Mouse (Mus musculus) kidney, postnatal 14 days (tissue): ENCODE data around the gene Orm2.

Source experiments
- DNase-seq: peaks from one replicate; pipeline ENCODE4 v3.0.0; 2022; ENCODE audit warnings: mixed read lengths

The Orm2 gene

GRCm38 (mm10) chr4:63382676-63383369 is 20.6 kb downstream of the Orm2 start:
- no peak for DNase-seq

- no peak for DNase-seq
Measured at GRCm38 (mm10) chr4:63383474-63383873, 21.2 kb downstream of the Orm2 start.

- DNase-seq = no peak
Measured at GRCm38 (mm10) chr4:63384262-63384661, 22.0 kb downstream of the Orm2 start.

GRCm38 (mm10) chr4:63385253-63385652 is 23.0 kb downstream of the Orm2 start:
- no peak for DNase-seq

GRCm38 (mm10) chr4:63385784-63386183 is 23.5 kb downstream of the Orm2 start:
- no peak for DNase-seq

- no peak for DNase-seq
Measured at GRCm38 (mm10) chr4:63388029-63388428, 25.8 kb downstream of the Orm2 start.

- DNase-seq = no peak
Measured at GRCm38 (mm10) chr4:63389121-63389886, 27.1 kb downstream of the Orm2 start.

- DNase-seq = no peak
Measured at GRCm38 (mm10) chr4:63389887-63390528, 27.8 kb downstream of the Orm2 start.

GRCm38 (mm10) chr4:63391322-63391721 is 29.1 kb downstream of the Orm2 start:
- no peak for DNase-seq

GRCm38 (mm10) chr4:63397981-63398537 is 35.8 kb downstream of the Orm2 start:
- DNase-seq = no peak

- peak; percentile 28 for DNase-seq
Measured at GRCm38 (mm10) chr4:63398854-63399609, 36.8 kb downstream of the Orm2 start.

GRCm38 (mm10) chr4:63399691-63400270 is 37.5 kb downstream of the Orm2 start:
- DNase-seq = no peak

- DNase-seq = no peak
Measured at GRCm38 (mm10) chr4:63400541-63401306, 38.5 kb downstream of the Orm2 start.

GRCm38 (mm10) chr4:63401620-63402019 is 39.4 kb downstream of the Orm2 start:
- no peak for DNase-seq

- DNase-seq = no peak
Measured at GRCm38 (mm10) chr4:63402056-63402455, 39.8 kb downstream of the Orm2 start.

GRCm38 (mm10) chr4:63402558-63402957 is 40.3 kb downstream of the Orm2 start:
- no peak for DNase-seq

GRCm38 (mm10) chr4:63403040-63403959 is 41.1 kb downstream of the Orm2 start, which contains the start of gene Akna:
Gene Akna (minus strand): TSS chr4:63403354.
- peak; percentile 94 for DNase-seq

- DNase-seq = peak; percentile 20
Measured at GRCm38 (mm10) chr4:63404205-63404604, 42.0 kb downstream of the Orm2 start.

- DNase-seq = no peak
Measured at GRCm38 (mm10) chr4:63405051-63405450, 42.8 kb downstream of the Orm2 start.

GRCm38 (mm10) chr4:63405683-63406082 is 43.4 kb downstream of the Orm2 start:
- no peak for DNase-seq
